Mouse (Mus musculus) embryo, embryonic 10 days (tissue): ENCODE results near the gene Palm3.
A peak's percentile ranks its signal among the peaks of the same experiment; 100 is the strongest.

Experiments
- DNase-seq: peaks from one replicate; pipeline ENCODE4 v3.0.0-alpha.2; 2015; ENCODE audit warnings: low spot score

Palm3 gene

DNA sequence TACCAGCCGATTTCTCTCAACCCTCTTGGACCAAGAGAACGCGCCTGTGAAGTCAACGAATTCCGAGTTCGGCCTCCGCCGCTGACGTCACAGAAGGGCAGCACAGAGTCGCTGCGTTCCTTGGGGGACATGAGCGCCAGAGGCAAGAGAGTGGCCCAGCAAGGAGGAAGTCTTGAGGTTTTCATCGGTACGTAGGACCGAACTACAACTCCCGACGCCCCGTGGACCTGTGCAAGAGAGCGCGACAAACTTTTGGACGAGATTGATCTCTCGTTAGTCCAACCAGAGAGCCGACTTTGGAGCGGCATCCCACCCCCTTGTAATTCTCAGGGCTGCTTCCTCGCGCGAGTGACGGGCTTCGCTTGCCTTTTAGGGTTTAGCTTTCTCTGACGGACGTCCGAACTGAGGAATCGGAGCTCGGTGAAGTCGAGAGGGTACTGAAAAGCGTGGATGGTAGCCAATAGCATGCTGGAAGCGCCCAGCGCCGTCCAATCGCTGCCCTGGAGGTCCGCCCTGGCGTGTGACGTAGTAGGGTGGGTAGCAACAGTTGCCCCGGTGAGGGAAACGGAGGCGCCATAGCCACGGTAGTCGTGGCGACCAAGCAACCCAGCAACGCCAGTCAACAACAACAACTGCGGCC, 45.1 kb downstream of the Palm3 start, which contains the start of gene Rfx1:
Gene Rfx1, plus strand, starts transcription at position 544 of the 640 bp plus-strand sequence.
- DNase-seq: peak; percentile 100

GRCm38 (mm10) chr8:84067047-84067573, 45.8 kb downstream of the Palm3 start:
- peak; percentile 90 for DNase-seq

DNA sequence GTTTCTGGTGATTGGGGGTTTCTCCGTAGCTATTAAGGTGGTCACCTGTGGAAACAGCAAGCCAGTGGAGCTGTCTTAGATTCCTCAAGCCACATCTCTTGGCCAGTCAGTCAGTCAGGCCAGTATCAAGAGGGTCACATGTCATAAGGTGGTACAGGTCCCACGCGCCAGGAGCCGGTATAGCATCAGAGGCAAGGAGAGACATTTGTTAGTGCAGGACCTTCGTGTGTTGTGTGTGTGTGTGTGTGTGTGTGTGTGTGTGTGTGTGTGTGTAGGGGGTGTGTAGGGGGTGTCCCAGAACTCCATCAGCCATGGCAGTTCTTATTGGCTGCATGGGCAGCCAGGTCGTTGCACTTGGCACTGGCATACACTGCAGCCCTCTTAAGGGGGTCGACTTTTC, 46.6 kb downstream of the Palm3 start:
- DNase-seq: no peak

DNA sequence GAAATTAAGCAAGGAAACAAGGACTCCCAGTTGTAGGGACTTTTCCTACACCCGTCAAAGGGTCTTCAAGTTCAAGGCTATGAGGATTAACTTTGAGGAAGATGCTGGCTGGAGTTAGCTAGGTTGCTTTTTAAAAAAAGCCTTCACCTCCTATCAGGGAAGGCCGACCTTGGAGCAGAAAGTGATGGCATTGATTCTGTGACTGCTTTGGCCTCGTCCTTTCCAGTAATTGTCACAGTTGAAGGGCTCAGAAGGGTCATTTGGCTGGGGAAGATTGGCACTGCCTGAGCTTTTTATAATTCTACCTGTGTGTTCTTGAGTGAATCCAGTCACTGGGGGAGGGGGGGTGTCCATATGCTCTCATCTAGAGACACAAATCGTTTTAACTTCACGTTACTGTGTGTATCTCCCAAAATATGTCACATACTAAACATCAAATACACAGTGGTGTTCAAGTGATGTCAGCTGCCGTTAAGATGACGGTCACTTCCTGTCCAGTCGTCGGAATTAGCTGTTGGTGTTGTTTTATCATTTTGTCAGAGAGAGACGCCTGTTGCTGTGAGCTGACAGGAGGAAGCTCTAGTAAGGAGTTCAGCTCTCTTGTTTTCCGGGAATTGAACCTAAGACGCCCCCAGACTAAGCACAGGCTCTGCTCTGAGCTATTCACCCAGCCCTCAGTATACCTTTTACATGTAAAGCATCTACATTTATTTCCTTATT, 47.2 kb downstream of the Palm3 start:
- no peak for DNase-seq

- no peak for DNase-seq
Observed at GRCm38 (mm10) chr8:84069169-84069568, 47.9 kb downstream of the Palm3 start.

- no peak for DNase-seq
Observed at GRCm38 (mm10) chr8:84069750-84070149, 48.5 kb downstream of the Palm3 start.

- no peak for DNase-seq
Observed at GRCm38 (mm10) chr8:84070241-84070640, 49.0 kb downstream of the Palm3 start.

DNA sequence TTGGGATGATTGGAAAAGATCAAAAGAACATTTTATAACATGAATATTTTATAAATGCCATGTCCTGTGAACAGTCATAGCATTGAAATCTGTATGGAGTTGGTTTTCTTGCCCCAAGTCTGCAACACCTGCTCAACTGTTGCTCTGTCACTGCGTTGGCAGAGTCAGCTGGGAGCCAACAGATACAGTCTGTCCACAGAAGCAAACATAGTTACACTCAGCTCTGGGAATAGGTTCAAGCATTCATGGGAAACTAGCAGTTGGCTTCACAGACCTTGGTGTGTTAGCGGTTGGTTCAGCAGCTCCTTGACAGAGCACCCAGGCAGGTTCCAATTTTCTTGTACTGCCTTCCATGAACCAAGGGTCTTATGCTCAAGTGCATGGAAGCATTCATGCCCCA, 49.4 kb downstream of the Palm3 start:
- DNase-seq: no peak

DNA sequence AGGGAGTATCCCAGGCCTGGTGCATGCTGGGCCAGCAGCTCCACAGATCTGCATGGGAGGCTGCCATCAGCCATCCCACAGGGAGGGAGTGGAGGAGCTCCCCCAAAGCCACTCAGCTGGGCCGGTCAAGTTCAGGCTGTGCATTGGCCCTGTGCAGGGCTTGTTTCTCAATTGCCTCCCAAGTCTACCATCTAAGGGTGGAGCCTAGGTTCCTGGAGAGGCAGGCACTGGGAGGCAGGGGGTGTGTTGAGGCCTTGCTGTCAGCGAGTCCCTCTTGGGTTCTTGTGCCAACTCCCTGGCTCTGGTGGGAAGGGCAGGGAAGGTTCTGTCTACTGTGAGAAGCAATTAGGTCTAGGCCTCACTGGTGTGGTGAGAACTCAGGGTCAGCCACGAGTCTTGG, 50.6 kb downstream of the Palm3 start:
- no peak for DNase-seq

DNA sequence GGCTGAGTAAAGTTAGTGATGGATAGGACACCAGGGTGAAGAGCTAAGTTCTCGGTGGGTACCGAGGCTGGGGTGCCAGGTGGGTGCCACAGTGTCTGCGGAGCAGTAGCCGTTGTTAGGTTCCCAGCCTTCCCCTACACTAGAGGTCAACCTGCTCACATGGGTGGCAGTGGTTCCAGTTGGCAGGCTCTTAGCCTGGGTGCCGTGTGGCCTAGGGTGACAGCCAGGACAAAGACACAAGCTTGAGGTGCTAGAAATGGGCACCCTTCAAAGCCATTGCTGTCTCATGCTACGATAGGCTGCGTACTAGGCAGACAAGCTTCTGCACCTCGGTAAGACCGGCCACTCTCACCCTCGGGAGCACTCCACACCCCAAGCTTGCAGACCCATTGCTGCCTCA, 51.0 kb downstream of the Palm3 start:
- DNase-seq: no peak

DNA sequence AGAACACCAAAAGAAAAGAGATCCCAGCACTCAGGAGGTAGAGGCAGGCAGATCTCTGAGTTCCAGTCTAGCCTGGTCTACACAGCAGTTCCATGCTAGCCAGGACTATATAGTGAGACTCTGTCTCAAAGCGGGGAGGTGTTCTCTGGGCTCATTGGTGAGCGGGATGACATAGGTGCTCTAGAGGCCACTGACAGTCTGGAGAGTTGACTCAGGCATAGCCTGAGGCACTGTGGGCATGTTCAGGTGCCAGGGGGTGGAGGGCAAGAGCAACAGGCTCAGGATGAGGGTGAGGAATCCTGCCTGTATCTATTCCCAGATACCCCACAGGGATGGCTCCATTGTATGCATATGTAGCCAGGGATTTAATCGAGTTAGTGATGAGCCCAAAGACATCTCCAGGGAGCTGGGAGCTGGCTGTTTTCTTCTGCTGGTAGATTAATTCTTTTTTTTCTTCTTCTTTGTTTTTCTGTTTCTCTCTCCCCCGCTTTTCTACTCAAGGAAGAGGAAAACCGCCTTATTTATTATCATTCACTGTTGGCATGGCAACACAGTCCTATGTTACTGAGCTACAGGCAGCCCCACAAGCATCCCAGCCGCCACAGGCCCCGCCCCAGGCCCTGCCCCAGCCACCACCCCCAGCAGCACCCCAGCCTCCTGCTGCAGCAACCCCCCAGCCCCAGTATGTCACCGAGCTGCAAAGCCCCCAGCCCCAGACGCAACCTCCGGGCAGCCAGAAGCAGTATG, 52.1 kb downstream of the Palm3 start:
- no peak for DNase-seq

- no peak for DNase-seq
Observed at GRCm38 (mm10) chr8:84076412-84076811, 55.1 kb downstream of the Palm3 start.

GRCm38 (mm10) chr8:84076849-84077248, 55.6 kb downstream of the Palm3 start:
- no peak for DNase-seq

DNA sequence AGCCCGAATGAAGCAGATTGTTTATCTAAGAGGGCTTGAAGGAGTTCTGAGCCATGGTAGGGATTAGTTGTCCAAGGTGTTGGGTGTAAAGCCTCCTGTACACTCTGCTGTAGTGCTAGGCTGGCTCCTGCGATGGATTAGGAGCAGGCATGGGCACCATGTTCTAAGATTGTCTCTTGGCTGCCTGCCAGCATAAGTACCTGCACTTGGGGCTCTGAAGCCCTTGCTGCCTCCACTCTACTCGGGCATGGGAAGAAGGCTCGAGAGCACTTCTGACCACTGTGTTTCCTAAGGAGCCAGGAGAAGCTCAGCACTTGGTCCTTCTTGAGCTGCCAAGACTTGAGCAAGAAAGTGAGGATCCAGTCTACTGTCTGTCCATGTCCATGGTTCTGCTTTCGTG, 57.9 kb downstream of the Palm3 start:
- DNase-seq: no peak
